Mouse (Mus musculus) c-Kit-negative CD71-positive TER-119-positive erythroid progenitor cells, embryonic 14.5 days (primary cell): ENCODE measurements around the gene Myod1.

Source experiments
- DNase-seq: peaks from one replicate; pipeline ENCODE4 v3.0.0-alpha.2; 2013; ENCODE audit warnings: low read depth, low spot score

Gene Myod1

GRCm38 (mm10) chr7:46415818-46416425 is 39.6 kb downstream of the Myod1 start:
- no peak for DNase-seq

GRCm38 (mm10) chr7:46417467-46417866 is 41.2 kb downstream of the Myod1 start:
- DNase-seq: no peak

- DNase-seq: no peak
Observed at GRCm38 (mm10) chr7:46418102-46418622, 41.9 kb downstream of the Myod1 start.

- DNase-seq: no peak
Observed at GRCm38 (mm10) chr7:46421535-46421934, 45.3 kb downstream of the Myod1 start.

- no peak for DNase-seq
Observed at GRCm38 (mm10) chr7:46422052-46422763, 45.9 kb downstream of the Myod1 start.

GRCm38 (mm10) chr7:46422764-46423412 is 46.6 kb downstream of the Myod1 start:
- DNase-seq: no peak

- DNase-seq: no peak
Observed at GRCm38 (mm10) chr7:46423951-46424350, 47.7 kb downstream of the Myod1 start.

GRCm38 (mm10) chr7:46425012-46425411 is 48.7 kb downstream of the Myod1 start:
- DNase-seq: no peak
